Mouse (Mus musculus): ENCODE results near the gene Gmip.

DNA sequence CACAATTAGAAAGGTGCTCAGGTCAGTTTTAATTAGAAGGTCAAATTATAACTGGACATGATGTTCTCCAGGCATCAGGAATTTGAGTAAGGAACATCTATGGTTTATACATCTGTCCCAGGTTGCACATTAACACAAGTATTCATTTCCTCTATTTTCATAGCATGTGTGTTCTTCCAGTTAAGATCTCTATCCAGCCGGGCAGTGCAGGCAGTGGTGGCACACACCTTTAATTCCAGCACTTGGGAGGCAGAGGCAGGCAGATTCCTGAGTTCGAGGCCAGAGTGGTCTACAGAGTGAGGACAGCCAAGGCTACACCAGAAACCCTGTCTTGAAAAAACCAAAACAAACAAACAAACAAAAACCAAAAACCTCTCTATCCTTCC is 33.3 kb upstream of the Gmip start:
- TF ChIP-seq GATA1 (IDR thresholded peaks at IDR 0.05; ENCODE audit: low read length) (no peak), TAL1 (IDR thresholded peaks at IDR 0.05; ENCODE audit: low read length) (no peak)

Measured in erythroblast, embryonic 14.5 days (primary cell).